Mouse (Mus musculus) gastrocnemius, postnatal 10 days (tissue): Measurements from ENCODE around the gene Grip2. TPM values are rescaled to one million over a fixed set of nuclear protein-coding genes. Genes with fewer than 3 reads are reported as not detected.

ENCODE experiments used
- DNase-seq: peaks from one replicate; pipeline ENCODE4 v3.0.0; 2021; ENCODE audit warnings: mixed read lengths
- total RNA-seq, 2 experiments: library from RNA; stranded (reverse); gene quantifications; 2 replicates each; pipeline ENCODE4 v1.2.3; 2021

Grip2 gene
- total RNA-seq, 2 experiments from 2014 or later, result 4.0 to 8.2 TPM

GRCm38 (mm10) chr6:91795640-91796039 is 31.4 kb downstream of the Grip2 start:
- DNase-seq, result no peak

GRCm38 (mm10) chr6:91788311-91788798 is 38.7 kb downstream of the Grip2 start:
- DNase-seq, result no peak

GRCm38 (mm10) chr6:91785018-91785417 is 42.0 kb downstream of the Grip2 start:
- peak; percentile 63 for DNase-seq

- DNase-seq, result peak; percentile 57
These were observed 47.8 kb downstream of the Grip2 start for GRCm38 (mm10) chr6:91779206-91779605.

GRCm38 (mm10) chr6:91776543-91776942 is 50.5 kb downstream of the Grip2 start:
- DNase-seq, result peak; percentile 69

- no peak for DNase-seq
These were observed 53.1 kb downstream of the Grip2 start for GRCm38 (mm10) chr6:91773951-91774350.

- no peak for DNase-seq
These were observed 59.5 kb downstream of the Grip2 start for GRCm38 (mm10) chr6:91767550-91767949.

- no peak for DNase-seq
These were observed 64.9 kb downstream of the Grip2 start for GRCm38 (mm10) chr6:91762051-91762742.

GRCm38 (mm10) chr6:91754845-91755244 is 72.2 kb downstream of the Grip2 start:
- no peak for DNase-seq

GRCm38 (mm10) chr6:91754098-91754497 is 73.0 kb downstream of the Grip2 start:
- DNase-seq, result no peak

- no peak for DNase-seq
These were observed 74.2 kb downstream of the Grip2 start for GRCm38 (mm10) chr6:91752884-91753283.

GRCm38 (mm10) chr6:91750976-91751375 is 76.1 kb downstream of the Grip2 start:
- DNase-seq, result no peak

GRCm38 (mm10) chr6:91746776-91747175 is 80.3 kb downstream of the Grip2 start:
- no peak for DNase-seq

- no peak for DNase-seq
These were observed 81.0 kb downstream of the Grip2 start for GRCm38 (mm10) chr6:91745947-91746582.

- no peak for DNase-seq
These were observed 81.8 kb downstream of the Grip2 start for GRCm38 (mm10) chr6:91745246-91745645.

GRCm38 (mm10) chr6:91743886-91744285 is 83.2 kb downstream of the Grip2 start:
- DNase-seq, result no peak

- no peak for DNase-seq
These were observed 84.1 kb downstream of the Grip2 start for GRCm38 (mm10) chr6:91742995-91743394.

- no peak for DNase-seq
These were observed 84.6 kb downstream of the Grip2 start for GRCm38 (mm10) chr6:91742466-91742865.

GRCm38 (mm10) chr6:91741046-91741445 is 86.0 kb downstream of the Grip2 start:
- peak; percentile 72 for DNase-seq

- DNase-seq, result no peak
These were observed 89.0 kb downstream of the Grip2 start for GRCm38 (mm10) chr6:91738058-91738457.

GRCm38 (mm10) chr6:91737451-91737850 is 89.6 kb downstream of the Grip2 start:
- DNase-seq, result no peak

- DNase-seq, result no peak
These were observed 90.6 kb downstream of the Grip2 start for GRCm38 (mm10) chr6:91736471-91736870.

GRCm38 (mm10) chr6:91732138-91732537 is 94.9 kb downstream of the Grip2 start:
- peak; percentile 37 for DNase-seq

GRCm38 (mm10) chr6:91729677-91730127 is 97.3 kb downstream of the Grip2 start:
- peak; percentile 76 for DNase-seq
